Mouse (Mus musculus): ENCODE data around the gene Atp1b3.

DNA sequence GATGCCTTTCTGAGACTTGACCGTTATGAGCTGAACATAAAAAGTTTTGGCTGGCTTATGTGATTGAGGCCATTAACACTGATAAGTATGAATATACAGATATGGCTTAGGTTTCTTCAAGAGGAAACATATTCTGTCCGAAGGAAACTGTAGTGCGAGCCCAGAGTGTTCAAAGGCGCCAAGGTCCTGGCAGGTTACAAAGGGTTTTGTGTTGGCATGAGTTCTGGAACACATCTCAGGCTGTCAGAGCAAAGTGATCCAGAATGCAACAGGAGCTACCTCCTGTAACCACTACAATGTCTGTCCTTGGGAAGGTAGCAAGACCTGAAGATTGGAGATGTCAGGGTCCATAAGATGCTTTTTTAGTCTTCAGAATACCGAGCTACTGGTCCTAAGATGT, 44.9 kb downstream of the Atp1b3 start:
- TF ChIP-seq MAX (IDR thresholded peaks at IDR 0.05; ENCODE audit: low read depth) (no peak), POLR2A (IDR thresholded peaks at IDR 0.05; ENCODE audit: insufficient read length, low read depth) (no peak), TCF12 (IDR thresholded peaks at IDR 0.05; ENCODE audit: insufficient read depth, poor library complexity, severe bottlenecking) (no peak), TCF3 (IDR thresholded peaks at IDR 0.05; ENCODE audit: insufficient read length, low read depth) (no peak), E2F4 (IDR thresholded peaks at IDR 0.05; ENCODE audit: insufficient read depth) (no peak), USF1 (IDR thresholded peaks at IDR 0.05; ENCODE audit: low read depth) (no peak)
